Mouse (Mus musculus) ES-Bruce4 (cell line): ENCODE measurements around the gene Iqsec2.

ENCODE experiments used
- CTCF ChIP-seq: IDR thresholded peaks from one replicate; pipeline ENCODE4 v1.8.1; 2011; ENCODE audit warnings: low read depth, low read length
- POLR2A ChIP-seq: IDR thresholded peaks from one replicate; pipeline ENCODE4 v1.8.1; 2011; ENCODE audit warnings: low read length; ENCODE audit not compliant: insufficient read depth

DNA sequence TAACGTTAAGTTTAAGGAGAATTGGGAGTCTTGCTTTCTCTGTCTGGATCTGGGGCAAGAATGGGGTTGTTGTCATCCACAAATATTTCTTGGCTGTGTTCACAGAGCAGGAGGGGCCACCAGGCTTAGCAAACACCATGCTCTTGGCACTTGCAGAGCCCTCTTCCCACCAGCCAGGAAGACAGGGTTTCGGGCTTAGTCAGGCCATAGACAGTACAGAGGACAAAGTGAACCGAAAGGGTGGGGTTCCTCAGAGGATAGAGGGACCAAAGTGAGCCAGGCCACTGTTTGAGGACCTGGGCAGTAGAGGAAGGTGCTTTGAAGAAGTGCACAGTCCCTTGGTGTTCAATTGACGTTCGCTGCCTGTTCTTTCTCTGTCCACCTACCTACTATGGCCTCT, 4.6 kb downstream of the Iqsec2 start:
- TF ChIP-seq CTCF (no peak), POLR2A (no peak)
